Mouse (Mus musculus): ENCODE results near the gene Gpr135.
A peak's percentile ranks its signal among the peaks of the same experiment; 100 is the strongest.

Gene Gpr135

DNA sequence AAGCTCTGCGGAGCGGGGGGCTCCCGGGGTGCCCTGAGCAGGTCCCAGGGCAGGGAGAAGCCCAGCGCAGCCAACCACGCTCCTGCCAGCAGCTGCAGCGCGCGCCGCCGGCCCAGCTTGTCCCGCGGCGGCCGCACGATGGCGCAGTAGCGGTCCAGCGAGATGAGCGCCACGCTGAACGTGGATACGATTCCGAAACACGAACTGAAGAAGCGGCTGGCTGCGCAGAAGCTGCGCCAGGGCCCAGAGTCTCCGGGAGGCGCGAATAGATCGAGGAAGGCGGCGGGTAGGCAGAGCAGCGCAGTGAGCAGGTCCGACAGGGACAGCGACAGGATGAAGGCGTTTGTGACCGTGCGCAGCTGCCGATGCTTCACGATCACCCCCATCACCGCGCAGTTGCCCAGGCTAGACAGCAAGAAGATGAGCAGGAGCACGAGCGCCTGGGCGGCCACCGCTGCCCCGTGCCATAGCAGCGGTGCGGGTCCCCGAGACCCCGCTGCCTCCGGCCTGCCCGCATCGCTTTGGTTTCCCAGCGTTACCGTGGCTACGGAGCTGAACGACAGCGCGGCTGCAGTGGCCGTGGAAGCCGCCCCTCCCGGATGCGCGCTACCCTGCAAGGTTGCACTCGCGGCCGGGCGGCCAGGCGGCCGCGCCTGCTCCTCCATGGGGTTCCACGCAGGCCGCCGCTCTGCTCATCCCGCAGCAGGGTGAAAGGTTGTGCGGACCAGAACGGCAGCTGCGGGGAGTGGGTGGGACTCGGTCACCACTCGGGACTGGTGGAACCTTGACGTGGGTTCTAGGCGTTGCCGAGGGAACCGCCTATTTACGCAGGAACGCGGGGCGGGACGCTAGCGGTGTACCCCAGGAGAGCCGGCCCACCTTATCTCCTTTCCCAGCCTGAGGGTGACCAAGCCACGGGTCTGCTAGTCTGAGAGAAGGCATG is at the start of gene Gpr135:
TSS of gene Gpr135 (minus strand) at position 799 of the 943 bp plus-strand sequence.
- peak; percentile 89 for DNase-seq (ENCODE audit: low read depth, low spot score)

DNA sequence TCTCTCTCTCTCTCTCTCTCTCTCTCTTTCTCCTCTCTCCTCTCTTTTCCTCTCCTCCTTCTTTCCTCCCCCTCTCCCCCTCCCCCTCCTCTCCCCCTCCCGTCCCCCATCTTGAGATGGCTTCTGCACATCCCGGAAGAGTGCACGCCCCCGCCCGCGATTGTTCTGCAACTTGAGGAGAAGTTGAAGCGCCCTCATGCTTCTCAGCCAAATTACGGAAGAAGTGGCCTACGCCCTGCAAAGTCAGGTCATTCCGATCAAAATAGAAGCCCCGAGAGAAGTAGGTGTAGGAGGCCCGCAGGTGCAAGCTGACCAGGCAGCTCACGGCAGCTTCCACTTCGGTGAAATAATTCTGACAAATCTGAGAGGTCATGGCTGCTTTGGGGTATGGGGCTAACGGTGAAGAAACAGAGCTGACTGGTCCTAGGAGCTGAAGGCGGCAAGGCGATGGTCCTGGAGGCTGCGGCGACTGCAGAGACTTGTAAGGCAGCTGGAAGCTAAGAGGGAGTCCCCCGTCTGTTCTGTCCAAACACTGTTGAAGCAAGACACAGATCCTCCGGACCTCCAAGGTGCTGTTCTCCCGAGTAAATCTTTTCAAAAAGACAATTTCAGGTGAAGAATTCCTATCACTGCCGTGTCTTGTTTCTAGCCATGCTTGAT is 44.9 kb upstream of the Gpr135 start:
- no peak for DNase-seq (ENCODE audit: low read depth, low spot score)

DNA sequence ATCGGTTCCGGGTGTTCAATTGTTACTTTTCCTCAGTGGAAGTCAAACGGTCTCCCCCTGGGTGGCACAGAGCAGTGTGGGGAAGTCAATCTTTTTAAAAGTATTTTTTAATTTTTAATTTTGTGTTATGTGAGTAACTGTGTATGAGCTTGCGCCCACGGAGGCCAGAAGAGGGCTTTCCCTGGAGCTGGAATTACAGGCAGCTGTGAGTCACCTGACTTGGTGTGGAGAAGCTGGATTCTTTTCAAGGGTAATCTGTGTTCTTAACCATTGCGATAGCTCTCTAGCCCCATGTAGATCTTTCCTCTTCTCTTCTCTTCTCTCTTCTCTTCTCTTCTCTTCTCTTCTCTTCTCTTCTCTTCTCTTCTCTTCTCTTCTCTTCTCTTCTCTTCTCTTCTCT is 44.2 kb upstream of the Gpr135 start:
- no peak for DNase-seq (ENCODE audit: low read depth, low spot score)

DNA sequence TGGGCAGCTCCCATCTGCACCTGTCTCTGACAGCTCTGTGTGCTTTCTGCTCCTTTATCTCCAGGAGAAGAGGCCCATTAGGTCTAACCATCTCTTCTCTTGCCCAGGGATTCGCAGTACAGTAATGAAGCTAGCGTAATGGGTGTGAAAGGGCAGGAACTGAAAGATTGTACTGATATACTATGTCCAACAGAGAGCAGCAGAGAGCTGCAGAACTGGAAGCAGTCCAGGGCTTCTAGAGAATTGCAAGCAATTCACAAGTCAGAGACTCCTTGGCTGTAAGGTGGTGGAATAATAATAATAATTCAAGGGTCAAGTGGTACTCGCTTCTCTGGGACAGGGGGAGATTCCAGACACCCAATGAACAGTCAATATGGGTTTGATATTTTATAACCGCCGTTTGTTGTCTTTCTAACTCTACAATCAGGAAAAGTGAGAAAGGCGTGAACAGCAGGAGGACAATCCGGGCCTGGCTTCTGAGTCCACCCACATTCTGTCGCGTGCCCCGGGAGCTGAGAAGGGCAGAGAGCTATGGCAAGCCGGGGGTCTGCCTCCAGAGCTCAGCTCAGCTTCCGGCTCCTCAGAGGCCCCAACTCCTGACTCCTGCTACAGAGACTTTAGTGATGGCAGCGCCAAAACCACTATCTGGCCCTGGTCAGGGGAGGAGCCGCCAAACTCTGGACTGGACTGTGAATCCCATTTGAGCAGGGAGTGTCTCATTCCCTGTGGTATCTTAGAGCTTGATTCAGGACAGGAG is 33.8 kb upstream of the Gpr135 start:
- peak; percentile 85 for DNase-seq (ENCODE audit: low read depth, low spot score)

DNA sequence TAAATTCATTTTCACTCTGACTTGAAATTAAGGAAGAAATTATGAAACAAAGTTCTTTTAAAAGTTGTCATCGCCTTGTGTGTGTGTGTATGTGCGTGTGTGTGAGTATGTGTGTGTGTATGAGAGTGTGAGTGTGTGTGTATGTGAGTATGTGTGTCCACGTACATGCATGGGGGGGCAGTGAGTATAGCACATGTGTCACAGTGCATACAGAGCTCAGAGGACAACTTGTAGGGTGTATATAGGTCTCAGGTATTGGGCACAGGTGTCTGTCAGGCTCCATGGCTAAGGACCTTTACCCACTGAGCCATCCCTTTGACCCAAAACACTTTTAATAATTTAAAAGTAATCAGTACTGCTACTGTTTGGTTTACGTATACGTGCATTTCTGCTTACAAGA is 33.1 kb upstream of the Gpr135 start:
- DNase-seq (ENCODE audit: low read depth, low spot score), result no peak

DNA sequence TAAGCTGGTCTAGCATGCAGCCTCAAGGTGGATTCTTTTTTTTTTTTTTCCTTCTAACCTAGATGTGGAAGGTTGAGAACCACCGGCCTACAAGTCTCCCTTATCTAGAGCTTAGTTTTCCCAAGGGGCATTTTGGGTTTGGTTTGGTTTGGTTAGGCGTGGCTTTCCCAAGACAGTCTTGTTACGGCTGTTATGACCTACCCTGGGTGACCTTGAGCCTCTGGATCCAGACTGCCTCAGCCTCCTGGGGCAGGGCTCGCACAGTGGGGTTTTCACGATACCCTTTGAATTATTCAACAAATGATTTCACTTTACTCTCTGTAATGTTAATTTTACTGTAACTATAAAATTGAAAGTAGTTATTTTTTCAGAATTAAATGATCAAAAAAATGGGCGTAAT is 31.9 kb upstream of the Gpr135 start:
- DNase-seq (ENCODE audit: low read depth, low spot score), result no peak

DNA sequence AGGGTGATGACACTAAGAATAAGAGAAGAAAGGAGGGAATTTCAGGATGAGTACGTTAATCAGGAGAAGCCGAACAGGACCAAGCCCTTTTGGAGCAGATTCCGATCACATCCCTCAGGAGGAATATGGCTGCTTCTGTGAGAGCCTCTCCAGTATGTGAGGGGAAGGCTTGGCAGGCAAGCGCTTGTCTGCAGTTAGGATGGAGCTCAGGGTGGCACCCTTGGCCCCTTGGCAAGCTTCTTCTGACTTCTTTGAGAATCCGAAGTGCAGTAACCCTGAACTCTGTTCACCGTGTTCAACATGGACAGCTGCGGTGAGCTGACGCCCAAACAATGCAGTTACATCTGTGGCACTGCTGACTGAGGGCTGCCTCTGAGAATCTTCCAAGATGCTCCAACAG is 26.0 kb upstream of the Gpr135 start:
- DNase-seq (ENCODE audit: low read depth, low spot score), result no peak

DNA sequence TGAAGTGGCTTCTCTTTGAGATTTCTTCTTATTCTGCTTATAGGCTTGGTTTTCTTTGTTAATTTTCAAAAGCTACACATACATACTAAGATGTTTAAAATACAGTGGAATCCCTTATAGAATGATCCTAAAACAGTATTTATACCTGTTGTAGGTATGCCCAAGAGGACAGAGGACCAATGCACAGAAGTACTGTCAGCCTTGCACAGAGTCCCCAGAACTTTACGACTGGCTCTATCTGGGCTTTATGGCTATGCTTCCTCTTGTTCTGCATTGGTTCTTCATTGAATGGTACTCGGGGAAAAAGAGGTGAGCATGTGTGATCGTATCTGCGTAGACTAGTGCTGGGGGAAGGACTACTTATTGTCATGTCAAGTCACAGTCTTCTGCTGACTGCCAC is 18.9 kb upstream of the Gpr135 start:
- no peak for DNase-seq (ENCODE audit: low read depth, low spot score)

DNA sequence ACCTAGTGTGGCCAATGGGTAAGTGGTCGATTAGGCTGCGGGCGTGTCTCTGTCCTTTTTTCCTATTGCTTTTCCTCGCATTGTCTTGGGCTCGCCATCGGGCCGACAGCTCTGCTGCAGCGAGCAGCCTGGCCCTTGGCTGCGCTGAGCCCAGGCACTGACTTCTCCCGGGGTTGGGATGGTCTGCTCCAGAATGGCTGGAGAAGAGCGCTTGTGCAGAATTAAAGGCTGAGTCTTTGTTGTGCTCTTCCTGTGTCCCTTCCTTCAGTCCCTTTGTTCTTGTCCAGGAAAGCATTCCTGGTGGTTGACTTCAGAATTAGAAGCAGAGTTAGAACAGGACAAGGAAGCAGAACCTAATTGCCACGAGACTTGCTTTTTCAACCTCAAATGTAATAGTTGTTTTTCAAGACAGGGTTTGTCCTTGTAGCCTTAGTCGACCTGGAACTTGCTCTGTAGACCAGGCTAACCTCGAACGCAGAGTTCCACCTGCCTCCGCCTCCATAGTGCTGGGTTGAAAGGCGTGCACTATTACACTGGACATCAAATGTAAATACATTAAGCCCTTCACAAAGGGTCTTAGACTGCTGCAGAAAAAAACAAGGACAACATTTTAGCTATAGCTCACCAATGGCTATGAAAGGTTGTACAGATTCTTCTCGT is 15.4 kb upstream of the Gpr135 start:
- DNase-seq (ENCODE audit: low read depth, low spot score), result no peak

DNA sequence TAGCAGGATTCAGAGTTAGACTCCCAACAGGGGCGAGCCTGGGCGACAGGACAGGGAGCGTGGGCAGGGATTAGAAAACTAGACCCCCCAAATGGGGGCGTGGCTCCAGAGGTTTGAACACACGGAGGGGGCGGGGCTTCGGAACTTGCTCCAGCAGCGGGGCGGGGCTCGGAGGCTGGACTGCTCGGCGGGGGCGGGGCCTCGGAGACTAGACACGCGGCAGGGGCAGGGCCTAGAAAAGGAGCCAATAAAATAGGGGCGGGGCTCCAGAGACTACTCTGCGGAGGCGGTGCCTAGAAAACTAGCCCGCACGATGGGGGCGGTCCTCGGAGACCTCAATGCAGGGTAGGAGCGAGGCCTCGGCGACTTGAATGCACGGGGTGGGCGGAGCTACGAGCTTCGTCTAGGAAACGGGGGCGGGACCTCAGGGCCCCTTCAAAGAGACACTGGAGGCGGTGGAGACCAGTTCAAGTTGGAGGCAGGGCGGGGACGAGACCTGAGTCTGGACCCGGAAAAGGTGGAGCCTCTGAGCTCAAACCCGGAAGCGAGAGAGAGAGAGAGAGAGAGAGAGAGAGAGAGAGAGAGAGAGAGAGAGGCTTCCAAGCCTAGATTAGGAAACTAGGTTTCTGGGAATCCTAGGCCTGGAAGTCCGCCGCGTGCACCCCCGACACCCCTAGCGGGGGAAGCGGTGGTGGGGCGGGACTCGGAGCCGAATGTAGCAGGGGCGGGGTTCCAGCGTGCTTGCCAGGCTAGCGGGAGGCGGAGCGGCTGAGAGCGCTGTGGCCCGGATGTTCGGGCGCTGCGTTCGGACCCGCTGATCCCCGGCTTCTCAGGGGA is 14.6 kb upstream of the Gpr135 start, which contains the start of the genes L3hypdh and Jkamp:
TSS of gene L3hypdh (minus strand) at position 111 of the 837 bp plus-strand sequence.
TSS of gene Jkamp (plus strand) at position 261 of the 837 bp plus-strand sequence.
- peak; percentile 100 for DNase-seq (ENCODE audit: low read depth, low spot score)

DNA sequence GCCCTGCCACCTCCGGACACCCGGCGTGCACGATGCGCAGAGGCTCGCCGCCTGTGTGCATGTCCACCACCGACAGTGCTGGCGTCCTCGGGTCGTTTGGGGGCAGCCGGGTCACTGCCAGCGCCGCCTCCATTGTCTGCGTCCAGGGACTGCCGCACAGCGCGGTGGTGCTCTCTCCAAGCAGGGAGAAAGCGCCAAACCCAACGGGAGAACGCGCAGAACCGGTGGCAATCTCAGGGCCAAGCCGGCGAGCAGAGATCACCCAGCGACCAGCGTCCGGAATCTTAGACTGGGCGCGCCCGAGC is 14.1 kb upstream of the Gpr135 start:
- no peak for DNase-seq (ENCODE audit: low read depth, low spot score)

DNA sequence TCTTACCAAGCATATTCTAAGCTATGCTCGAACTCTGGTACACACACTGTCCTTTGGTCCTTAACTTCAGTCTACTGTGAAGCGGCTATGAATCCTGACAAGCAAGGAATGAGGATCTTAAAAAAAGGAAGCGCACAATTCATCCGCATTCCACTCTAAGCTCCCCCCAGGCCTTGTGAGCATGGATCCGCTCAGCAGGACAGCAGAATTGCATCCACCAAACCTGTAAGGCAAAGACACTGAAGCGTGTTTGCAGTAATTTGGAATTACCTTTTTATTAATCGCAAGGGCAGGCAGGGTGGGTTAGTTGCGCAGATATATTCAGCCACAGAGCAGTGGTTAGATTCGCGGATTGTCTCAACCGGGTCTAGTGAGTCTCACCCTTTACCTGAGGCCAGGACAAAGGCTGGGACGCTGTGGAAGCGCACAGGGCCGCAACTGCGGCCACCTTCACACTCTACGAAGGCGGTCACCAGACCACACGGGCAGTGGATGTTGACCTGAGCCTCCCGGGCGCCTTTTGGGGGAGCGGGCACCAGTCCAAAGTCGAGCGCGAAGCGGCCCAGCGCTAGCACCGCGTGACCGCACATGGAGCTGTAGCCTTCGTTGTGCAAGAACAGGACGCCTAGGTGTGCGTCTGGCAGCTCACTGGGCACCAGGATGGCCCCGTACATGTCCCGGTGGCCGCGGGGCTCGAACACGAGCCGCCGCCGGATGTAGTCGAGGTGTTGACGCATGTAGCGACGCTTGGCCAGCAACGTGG is 13.5 kb upstream of the Gpr135 start:
- peak; percentile 51 for DNase-seq (ENCODE audit: low read depth, low spot score)

DNA sequence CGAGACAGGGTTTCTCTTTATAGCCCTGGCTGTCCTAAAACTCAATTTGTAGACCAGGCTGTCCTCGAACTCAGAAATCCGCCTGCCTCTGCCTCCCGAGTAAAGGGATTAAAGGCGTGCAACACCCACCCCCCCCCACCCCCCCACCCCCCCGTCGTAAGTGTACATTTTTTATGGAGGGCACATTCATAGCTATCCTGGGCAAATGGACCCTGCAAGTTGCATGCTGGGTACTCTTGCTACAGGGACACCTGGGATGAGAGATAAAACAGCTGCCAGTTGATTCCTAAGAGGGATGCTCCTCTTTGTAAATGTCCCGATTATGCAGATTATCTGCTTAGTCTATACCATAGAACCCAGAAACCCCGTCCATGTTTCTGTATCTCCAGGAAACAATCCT is 12.3 kb upstream of the Gpr135 start:
- DNase-seq (ENCODE audit: low read depth, low spot score), result no peak

DNA sequence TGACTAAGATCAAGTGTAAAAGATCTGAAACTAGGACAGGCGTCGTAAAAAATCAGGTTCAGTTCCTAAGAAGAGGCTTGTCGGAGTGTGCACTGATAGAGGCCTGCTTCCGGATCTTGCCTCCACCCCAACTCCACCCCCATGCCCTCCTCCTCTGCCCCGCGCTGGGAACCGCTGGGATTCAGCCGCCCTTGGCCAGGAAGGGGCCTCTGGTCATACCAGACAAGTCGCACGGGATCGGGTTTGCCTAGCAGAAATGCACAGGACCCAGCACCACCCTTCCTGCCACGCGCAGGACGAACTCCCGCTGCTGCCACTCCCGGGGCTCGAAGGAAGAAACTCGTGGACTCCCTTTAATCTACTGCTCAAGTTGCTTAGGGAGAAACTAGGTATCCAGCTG is 11.4 kb upstream of the Gpr135 start:
- no peak for DNase-seq (ENCODE audit: low read depth, low spot score)

DNA sequence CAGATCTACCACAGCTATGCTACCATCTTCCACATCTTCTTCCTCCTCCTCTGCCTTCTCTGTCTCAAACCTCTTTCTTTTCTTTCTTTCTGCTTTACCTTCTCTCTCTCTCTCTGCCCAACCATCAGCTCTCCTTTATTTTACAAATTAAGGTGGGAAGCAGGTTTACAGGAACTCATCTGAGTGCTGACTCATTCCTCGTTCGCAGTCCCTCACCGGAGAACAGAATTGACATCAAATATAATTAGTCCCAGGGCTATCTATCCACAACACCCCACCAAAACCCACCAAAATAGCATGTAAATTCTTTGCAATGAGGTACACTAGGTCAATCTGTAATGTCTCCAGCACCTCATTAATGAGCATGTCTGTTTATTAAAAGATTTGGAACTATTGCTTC is 11.0 kb upstream of the Gpr135 start:
- DNase-seq (ENCODE audit: low read depth, low spot score), result no peak

DNA sequence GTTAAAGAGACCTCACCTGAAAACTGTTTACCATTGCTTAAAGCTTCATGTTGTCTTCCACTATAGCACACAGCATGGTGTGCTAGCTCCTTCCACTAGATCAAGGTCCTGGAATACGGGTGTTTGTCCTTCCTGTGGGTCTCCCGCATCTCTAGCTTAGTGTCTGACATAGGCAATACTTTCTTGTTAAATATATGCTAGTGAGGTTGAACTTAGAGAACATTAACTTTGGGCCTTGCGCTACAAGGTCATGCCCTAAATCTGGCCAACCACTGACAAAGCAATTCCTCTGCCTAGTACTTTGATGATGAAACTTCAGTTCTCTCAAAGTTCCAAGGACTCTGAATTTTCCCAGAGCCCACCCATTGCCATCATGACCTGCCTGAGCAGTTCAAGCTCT is 7.3 kb upstream of the Gpr135 start:
- DNase-seq (ENCODE audit: low read depth, low spot score), result no peak

DNA sequence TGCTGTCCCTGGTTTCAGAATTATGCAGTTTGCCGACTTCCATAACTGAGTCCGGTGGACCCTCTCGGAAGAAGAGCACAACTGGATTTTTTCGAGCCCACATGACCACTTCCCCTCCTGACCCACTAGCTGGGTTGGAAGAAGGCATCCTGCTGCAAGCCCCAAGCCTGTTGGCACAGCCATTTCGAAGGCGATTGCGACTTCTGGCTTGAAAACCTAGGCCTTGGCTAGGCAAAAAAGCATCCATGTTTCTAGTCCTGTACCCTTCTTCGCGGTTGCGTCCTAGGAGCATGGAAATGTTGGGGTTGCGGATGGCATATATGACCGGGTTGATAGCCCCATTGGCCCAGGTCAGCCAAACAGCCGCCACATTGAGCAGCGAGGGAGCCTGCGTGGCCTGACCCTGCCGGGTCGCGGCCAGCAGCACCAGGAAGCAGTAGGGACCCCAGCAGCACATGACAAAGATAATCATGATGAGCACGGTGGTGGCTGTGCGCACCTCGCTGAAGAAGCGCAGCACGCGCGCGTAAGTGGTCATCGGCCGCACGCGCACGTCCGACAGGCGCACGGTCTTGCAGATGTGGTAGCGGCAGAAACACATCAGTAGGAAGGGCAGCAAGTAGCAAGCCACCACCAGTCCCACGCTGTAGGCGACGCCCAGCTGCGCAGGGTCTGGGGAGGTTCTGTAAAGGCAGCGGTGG is 1.1 kb downstream of the Gpr135 start:
- no peak for DNase-seq (ENCODE audit: low read depth, low spot score)

DNA sequence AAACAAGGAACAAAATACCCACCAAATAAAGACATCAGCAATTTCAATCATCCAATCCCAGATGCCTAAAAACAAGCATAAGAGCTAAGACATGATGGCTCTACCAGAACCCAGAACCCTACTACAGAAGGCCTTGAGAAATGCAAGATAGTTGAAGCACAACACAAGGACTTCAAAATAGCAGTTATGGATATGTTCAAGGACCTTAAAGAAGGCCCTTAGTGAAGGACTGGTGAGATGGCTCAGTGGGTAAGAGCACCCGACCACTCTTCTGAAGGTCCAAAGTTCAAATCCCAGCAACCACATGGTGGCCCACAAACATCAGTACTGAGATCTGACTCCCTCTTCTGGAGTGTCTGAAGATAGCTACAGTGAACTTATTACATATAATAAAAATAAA is 13.1 kb downstream of the Gpr135 start:
- DNase-seq (ENCODE audit: low read depth, low spot score), result no peak

DNA sequence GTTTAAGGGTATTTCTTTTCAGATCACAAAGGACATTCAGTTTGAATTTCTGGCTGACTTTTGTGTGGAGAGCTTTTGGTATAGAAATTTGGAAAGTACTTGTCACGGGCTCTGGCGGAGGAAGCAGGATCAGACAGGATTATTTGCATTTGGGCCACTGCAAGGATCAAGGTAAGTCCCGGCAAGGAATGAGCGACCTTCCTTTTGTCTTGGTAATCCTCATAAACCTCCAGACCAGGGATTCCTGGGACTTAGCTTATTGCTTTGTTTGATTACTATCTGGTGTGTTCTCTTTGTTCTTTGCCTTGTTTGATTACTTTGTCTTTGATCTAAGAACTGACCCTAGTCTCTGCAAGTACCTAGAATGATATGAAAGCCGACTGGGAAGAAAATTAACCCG is 17.1 kb downstream of the Gpr135 start:
- no peak for DNase-seq (ENCODE audit: low read depth, low spot score)

DNA sequence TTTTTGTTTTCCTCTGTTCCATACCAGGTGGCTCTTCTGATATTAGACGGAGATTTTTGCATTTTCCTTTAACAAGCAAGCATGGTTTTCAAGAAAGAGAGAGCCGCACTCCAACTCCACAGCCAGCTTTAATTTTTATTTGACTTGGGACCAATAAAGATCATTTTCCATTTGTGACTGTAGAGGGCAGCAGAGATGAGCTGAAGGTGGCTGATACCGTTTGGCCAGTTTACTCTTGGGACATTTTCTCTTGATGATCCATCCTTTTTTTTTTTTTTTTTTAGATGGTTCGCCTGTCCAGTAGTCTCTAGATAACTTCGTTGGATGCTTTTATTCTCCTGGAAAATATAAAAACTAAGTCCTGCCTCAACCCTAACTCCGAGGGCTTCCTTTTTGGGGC is 17.6 kb downstream of the Gpr135 start:
- DNase-seq (ENCODE audit: low read depth, low spot score), result peak; percentile 47

Measured in mesoderm, embryonic 11.5 days (tissue).